Mouse (Mus musculus) ovary, postnatal 10 days (tissue): ENCODE results near the gene Slc35b1.

Experiments
- DNase-seq: peaks from one replicate; pipeline ENCODE4 v3.0.0; 2022; ENCODE audit warnings: low spot score

Slc35b1 gene

DNA sequence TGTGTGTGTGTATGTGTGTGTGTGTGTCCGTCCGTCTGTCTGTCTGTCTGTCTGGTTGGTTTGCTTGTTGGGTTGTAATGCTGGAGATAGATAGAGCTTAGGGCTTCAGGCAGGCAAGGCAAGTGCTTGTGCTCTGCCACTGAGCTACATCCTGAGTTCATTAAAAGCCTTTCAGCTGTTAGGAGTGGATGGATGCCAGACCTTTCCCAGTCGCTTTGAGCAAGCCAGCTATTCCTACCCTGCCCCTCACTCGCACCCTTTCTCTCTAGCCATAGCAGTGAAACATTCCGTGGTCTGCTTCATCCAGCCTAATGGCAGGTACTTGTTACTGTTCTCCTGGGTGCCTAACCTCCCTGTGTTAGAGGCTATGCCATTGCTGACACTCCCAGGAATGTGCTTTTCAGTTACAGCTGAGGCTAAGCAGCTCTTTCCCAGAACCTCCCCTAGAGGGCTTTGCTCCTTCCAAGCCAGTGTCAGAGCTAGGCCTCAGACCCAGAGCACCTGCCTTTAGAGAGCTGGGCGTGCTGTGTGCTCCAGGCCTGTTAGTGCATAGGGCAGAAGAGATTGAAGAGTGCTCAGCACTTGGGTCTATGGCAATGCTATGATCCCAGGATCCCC is 18.1 kb upstream of the Slc35b1 start:
- DNase-seq = no peak

DNA sequence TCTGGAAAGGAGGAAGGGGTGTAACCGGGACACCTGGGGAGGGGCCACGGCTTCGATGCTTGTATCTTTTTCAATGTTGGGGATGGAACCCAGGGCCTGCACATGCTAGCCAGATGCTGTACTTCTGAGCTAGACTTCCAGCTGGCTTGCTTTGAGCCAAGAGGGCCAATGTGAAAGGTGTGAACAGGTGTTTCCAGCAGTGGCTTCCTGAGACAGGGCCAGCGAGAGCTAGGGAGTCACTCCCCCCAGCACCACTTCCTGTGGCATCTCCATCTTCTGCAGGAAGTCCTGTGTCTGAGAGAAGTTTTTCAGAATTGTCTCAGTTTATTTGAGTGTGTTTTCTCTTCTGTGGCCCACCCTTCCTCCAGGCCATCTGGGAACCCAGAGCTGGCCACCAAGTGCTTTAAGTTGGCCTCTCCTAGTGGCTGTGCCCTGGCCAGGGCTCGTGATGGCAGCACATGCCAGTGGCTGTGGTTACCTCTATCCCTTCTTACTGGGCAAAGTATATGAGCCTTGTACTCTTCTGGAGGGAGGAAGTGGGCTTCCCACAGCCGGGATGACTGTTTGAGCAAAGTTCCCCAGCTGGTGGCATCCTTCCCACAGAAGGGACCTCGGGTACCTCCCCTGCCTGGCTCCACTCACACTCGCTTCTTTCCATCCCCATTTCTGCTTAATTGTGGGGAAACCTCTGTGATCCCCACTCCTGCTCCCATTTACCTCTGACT is 17.3 kb upstream of the Slc35b1 start:
- DNase-seq = no peak

DNA sequence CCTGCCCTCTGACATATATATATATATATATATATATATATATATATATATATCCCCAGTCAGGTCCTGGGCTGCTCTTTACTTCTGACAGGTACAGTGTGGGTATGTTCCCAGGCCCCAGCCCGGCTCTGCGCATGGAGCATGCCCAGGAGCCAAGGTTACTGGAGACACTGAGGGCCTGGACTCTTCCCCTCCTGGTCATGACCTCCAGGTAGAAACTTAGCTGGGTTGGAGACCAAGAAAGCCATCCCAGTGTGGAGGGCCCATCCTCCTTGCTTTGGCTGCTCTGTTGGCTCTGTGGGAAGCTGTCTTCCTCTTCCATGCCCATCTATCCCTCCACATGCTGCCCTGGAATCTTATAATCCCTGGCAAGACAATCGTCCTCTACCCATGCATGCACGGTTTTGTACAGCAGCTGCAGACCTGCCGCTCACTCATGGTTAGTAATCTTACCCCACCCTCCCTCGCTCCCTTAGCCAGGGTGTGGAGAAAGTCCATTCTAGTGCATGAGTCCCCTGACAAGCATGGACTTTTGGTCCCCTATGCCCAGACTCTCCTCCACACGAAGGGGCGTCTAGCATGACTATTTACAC is 16.2 kb upstream of the Slc35b1 start:
- no peak for DNase-seq

DNA sequence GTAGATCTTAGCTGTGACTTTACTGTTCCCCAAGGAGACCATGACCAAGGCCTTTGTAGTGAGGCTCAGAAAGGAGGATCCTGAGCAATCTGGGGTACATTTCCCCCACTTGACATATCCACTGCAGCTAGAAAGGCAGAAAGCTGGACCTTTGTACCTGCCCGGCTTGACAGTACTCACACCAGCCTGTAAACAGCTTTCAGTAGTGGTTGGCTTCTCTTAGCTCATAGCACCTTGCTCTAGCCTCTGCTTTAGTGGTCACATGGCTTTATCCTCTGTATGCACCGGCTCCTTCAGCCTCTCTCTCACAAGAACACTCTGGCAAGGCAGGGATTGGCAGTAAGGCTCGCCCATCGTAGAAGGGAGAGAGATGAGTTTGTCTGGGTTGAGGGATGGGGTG is 15.6 kb upstream of the Slc35b1 start:
- no peak for DNase-seq

DNA sequence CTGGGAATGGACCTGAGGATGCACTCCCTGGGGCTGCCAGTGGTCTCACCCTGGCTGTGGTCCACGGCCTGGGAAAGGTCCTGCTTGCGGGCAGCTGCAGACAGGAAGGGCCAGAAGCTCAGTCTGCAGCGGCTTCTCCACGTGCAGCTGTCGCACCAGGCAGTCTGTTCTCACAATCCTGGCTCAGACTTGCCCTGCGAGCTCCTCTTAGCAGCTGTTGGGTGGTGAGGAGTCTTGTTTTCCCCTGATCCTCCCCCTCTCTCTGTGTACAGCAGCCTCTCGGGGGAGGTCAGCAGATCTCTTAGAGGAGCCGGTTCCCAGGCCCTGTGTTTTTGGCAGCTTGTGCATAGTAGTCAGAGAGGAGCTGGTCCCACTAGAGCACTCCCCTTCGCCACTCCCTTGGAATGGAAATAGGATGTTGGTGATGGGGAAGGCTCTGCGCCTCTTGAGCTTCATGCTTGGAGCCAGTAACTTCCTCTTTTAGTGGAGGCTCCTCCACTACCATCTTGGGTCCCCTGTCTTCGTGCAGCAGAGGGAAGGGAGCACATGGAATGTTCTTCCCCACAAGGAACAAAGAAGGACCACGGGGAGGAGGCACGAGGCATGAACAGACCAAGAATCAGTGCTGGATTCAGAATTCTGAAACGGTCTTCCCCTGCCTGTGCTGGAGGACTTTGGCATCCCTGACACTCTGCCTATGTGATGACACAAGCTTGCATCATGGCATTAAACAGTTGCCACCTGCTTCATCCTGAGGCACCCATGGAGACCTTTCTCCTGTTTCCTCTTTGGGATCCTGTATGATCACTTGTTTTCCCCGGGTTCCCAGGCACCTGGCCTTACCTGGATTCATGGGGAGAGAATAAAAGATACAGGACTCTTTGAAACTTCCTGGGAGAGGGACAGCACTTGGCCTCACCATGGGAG is 14.3 kb upstream of the Slc35b1 start:
- peak; percentile 24 for DNase-seq

DNA sequence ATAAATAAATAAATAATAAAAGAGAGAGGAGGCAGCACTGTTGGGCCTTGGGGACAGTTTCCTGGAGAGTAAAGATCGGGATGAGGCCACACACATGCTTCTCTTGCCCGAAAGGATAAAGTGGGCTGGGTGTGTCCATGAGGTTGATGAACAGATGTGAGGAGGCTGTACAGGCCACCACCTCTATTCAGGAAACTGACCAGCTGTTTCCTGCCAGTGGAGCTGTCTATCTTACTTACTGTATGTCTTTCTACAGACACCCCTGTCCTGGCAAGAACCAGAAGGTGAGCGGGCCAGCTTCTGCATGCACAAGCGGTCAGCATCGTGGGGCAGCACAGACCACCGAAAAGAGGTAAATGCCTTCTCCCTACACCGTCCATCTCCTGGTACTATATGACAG is 13.3 kb upstream of the Slc35b1 start:
- DNase-seq = no peak

DNA sequence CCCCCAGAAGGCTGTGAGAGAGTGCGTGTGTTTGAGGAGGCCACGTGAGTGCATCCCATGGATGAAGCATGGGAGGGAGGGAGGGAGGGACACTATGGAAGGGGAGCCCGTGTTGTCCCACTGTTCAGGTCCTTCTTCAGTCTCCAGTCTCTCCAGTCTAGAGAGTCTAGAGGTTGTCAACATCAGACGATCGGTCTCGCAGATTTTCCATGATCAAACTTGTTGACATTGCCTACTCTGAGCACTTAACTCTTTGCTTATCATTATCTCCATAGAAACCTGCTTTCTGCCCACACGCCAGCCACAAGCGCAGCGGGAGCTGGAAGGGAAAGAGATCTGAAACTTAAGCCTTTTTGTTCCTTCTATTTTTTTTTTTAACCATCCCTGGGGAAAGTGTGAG is 5.6 kb upstream of the Slc35b1 start:
- DNase-seq = no peak

DNA sequence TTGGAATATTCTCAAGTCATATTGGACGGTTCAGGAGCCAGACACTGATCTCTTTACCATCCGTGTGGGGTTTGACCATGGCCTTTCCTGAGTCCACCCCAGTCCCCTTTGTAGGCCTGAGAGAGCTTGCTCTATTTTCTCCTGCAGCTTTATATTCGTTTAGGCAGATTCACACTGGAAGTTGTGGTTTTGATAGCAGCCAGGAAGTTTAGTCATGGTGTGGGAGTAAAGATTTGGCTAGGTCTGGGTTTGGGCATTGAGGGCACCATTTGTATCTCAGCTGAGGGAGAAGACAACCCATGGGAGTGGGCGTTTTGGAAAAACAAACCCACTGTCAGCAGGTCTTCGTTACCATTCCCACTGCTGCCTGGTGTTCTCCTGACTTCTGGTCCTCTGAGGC is 4.9 kb upstream of the Slc35b1 start:
- no peak for DNase-seq

DNA sequence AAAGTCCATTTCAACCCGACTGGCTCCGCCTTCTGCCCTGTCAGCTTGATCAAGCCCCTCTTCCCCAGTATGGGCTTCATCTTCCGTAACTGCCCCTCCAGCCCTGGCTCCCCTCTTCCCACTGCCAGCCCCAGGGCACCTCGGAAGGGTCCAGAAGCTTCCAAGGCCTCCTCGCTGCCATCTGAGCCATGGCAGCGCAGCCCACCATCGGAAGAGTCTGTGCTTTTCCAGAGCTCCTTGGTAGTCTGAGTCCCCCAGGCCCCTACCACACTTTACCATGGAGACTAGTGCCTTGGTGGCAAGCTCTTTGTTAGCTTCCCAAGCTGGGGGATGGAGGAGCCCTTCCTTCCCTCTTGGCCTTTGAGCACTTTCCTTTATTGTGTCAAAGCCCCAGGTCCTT is 3.8 kb upstream of the Slc35b1 start:
- DNase-seq = no peak

DNA sequence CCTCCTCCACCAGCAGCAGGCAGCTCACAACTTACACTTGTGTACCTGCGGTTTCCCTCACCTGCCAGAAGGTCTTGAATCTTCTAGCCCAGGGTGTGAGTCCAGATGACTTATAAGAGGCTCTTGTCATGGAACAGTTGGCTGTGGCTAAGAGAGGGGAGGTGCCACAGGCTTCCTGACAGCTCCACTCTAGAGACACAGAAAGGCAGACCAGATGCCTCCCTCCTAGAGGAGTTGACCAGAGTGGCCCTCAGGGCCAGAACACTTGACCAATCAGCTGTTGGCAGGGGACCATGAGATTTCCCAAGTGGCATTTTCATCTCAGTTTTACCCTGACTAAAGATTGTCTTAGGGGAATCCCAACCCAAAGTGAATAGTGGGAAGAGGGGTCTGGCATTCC is 3.3 kb upstream of the Slc35b1 start:
- DNase-seq = no peak

DNA sequence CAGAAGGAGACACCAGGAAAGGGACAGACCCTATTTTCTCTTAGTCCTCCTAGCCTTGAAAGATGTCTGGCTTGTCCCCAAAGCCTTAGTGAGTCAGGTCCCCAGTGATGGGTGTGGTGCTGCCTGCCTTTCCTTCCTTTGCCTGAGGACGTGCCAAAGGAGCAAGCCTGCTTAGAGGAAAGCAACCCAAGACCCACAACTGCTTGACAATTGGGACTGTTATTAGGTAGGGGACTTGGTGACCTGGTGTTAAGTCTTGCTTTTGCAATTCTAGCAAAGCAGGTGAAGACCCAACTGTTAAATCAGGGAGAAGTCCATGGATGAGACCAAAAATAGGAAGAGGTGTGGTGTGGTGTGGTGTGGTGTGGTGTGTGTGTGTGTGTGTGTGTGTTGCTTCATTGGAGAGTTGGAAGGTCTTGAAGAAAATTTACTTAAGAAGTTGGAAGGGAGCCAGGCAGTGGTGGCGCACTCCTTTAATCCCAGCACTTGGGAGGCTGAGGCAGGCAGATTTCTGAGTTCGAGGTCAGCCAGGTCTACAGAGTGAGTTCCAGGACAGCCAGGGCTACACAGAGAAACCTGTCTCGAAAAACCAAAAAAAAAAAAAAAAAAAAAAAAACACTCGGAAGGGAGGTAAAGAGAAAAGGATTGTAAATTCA is 1.0 kb upstream of the Slc35b1 start:
- DNase-seq = no peak

DNA sequence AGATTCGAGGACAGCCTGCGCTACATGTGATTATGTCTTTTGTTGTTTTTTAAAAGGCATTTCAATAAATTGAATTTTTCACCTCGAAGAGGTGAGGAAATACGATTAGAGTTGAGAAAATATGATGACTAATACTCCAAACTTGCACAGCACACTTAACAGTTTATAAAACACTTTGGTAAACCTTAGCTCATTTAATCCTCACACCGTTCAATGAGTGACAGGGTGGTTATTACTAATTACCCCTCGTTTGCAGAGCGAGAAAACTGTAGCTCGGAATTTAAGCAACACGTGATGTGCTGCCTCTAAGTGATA is 531 bp upstream of the Slc35b1 start:
- DNase-seq = no peak

DNA sequence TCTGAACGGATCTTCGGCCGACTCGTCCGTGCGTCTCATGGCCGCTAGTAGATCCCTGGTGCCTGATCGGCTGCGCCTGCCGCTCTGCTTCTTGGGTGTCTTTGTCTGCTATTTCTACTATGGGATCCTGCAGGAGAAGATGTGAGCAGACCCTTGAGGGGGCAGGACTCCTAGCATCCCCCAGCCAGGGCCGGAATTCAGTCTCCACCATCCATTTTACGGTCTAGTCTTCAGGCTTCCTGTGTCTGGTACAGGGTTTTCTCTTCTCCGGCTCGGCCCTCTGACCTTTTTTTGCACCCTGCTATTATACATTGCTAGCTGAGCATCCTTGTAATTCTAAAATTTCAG is 455 bp downstream of the Slc35b1 start:
- no peak for DNase-seq

DNA sequence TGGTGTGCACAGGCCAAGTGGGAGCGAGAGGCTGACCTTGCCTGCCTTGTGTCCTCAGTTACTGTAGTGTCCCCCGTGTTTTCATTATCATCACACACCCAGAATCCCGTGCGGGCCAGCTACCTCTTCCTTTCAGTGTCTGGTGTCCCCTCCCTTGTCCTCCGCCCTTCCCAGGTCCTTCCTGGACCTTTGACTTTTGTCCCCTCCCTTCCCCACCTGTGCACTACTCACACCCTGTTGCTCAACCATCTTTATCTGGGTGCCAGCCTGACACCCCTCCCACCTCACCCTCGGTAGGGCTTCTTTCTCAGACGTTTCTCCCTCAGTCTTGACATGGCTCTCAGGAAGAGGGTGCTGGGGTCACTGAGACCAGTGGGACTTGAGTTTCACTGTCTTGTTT is 2.9 kb downstream of the Slc35b1 start:
- no peak for DNase-seq

DNA sequence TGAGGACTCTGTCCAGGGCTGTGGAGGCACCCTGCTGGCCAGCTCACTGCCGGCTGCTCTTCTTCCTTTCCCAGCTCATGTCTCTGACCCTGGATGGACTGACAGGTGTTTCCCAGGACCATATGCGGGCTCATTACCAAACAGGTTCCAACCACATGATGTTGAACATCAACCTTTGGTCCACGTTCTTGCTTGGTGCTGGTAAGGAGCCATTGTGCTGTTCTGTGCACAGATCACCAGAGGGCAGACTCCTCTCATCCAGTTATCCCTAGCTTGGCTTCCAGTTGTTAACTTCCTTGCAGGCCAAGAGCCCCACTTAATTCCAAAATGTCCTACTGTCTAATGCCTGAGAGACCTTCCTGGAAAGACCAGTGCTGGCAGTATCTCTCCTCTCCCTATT is 4.5 kb downstream of the Slc35b1 start:
- DNase-seq = no peak

DNA sequence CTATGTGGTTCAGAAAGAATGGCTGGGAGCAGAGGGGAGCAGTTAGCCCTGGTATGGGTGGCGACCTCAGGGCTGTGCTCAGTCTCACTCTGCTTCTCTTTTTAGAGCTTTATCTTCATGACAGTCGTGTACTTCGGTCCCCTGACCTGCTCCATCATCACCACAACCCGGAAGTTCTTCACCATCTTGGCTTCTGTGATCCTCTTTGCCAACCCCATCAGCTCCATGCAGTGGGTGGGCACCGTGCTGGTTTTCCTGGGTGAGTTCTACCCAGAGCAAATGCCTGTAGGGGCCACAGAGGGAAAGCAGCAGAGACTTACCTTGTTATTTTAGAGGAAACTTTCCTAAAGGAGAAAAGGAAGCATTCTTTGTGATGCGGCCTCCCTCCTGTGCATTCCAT is 5.9 kb downstream of the Slc35b1 start:
- DNase-seq = no peak

DNA sequence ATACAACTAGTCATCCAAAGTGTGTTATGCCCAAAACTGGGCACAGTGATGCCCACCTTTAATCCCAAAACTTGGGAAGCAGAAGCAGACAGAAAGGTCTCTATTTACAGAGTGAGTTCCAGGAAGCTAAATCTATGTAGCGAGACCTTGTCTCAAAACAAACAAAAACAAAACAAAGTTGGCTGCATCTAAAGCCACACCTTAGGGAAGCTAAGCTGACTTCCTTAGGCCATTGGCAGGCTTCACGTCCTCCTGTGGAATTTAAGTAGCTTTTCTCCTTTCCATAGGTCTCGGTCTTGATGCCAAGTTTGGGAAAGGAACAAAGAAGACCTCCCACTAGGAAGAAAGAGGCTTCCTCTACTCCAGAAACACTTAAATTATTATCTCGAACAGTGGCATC is 6.7 kb downstream of the Slc35b1 start:
- no peak for DNase-seq

DNA sequence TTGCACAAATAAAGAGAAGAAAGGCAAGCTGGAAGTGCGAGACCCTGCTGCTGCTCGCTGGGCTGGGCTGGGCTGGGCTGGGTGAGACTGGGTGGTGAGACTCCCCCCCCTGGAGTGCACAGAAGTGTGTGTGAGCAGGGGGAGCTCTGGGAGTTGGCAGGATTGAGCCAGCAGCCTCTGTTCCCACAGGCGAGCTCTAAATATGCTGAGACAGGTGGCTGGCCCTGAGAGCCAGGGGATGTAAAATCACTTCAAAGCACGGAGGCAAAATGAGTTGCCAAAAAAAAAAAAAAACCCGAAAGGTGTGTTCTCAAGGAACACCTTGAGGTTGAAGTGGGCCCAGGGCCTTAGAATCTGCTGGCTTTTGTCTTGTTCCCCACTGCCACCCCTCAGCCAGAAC is 7.3 kb downstream of the Slc35b1 start:
- DNase-seq = no peak

DNA sequence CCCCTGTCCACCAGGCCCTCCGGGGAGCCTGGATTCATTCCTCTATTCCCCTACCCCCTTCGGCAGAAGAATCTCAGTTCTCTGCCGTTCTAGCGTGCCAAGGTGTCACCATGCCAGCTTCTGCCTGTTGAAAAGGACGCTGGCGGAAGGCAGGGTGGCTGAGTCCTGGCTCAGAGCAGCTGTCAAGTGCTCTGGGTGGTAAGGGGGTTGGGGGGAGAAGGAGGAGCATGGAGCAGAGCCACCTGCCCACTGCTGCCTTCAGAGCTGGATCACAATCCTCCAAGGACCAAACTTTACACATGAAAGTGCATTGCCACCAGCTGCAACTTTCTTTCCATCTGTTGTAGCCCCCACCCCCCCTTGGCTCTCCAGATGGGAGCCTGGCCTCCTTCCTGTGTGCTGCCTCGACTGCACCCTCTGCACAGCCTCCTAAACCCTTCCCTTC is 7.8 kb downstream of the Slc35b1 start:
- no peak for DNase-seq

DNA sequence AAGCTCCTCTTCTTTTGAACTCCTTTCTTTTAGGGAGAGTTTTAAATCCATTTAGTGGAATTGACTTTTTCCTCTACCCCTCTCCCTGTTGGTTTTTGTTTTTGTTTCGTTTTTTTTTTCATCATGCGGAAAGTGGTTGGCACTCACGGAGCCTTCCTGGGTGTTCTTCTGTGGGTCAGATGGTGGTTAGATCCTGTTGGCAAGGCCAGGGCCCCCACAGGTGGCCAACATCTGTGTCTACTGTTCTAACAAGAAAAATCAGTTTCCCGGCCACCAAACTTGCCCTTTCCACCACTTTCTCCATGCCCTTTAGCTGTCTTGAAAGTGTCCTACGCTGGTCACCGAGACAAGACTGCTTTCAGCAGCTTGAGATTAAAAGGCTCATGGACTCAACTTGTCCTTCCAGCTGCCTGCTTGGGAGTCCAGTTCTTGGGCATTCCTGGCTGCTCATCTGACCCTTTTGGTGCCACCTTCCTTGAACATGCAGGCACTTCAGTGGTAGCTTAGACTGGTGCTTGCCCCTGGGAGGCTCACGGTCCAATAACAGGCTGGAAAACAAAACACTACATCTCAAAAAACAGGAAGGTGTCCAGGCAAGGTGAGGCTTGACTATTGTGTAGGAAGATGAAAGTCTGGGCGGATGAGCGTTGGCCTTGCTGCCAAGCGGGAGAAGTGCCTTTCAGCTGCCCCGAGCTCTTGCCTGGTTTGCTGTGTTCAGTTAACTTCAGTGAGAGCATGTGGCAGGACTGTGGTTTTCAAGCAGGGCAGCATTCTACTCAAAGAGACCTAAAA is 8.4 kb downstream of the Slc35b1 start:
- DNase-seq = no peak

DNA sequence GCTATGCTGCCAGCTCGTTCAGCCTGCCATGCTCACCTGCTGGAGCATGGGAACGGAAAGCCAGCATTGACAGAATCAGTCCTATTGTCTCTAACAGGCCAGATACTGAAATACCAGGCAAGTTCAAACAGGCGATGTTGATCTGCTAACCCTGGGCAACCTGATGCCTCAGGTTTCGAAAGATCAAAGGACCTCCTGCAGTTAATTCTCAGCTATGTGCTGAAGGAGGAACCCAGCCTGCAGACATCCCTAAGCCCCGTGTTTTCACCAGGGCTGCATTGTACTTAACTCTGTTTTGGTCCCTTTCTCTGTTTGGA is 9.0 kb downstream of the Slc35b1 start:
- no peak for DNase-seq

DNA sequence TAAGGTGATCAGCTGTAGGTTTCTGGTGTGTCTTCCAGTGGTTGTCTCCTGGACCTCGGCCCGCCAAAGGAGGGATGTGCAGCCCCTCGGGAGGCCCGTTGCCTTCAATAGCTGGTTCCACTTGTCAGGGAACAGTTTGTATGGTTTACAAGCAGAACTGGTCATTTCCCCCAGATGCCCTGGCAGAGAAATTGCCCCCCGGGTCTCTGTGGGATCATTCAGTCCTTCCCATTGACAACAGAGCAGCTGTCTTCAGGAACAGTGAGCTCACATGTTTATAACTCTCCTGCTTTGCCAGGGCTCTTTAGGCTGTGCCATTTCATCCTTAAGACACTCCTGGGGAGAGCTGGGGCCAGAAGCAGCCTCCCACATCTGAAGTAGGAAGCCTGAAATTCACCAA is 9.6 kb downstream of the Slc35b1 start:
- DNase-seq = no peak
